Mouse (Mus musculus) small intestine, adult 2 months (tissue): ENCODE measurements at regions not wholly inside any gene's neighbourhood (a gene's known extent, or its start where the extent isn't known, plus 50 kb on each side); places are given as distances from the start of the nearest gene placed in this dataset.

Experiments used
- CTCF ChIP-seq: fragments of 200-500 bp; IDR thresholded peaks from 2 replicates; pipeline ENCODE4 v1.5.1; 2012; ENCODE audit warnings: low read depth, mild to moderate bottlenecking, control low read depth, inconsistent platforms, low read length, moderate library complexity, mixed read lengths; ENCODE audit not compliant: insufficient replicate concordance, insufficient read length; ENCODE audit errors: extremely low read depth
- POLR2A ChIP-seq: fragments of 200-500 bp; IDR thresholded peaks from 2 replicates; pipeline ENCODE4 v1.6.1; 2012; ENCODE audit warnings: low read depth, mild to moderate bottlenecking, control low read depth, inconsistent platforms, low read length, moderate library complexity

- TF ChIP-seq CTCF (no peak), POLR2A (no peak)
Measured at GRCm38 (mm10) chr14:105511135-105511534, 252.8 kb downstream of the Ndfip2 start.
